Mouse (Mus musculus) forebrain, embryonic 13.5 days (tissue): ENCODE data around the gene Gm9732. TPM values are rescaled to one million over a fixed set of nuclear protein-coding genes. Genes with fewer than 3 reads are reported as not detected.
"Not testable (repeated sequence)": the region's sequence is repeated elsewhere in the genome, so short reads cannot be mapped to it uniquely, and the experiment has no call there.

Experiments used
- ATAC-seq: fragments of 200-750 bp; cut with Nextera tagmentation; 2 replicates; pipeline ENCODE4 v1.8.0; 2017
- H3K27ac ChIP-seq: fragments of 300-500 bp; sonication (generic); 2 replicates; pipeline ENCODE4 v1.5.1; 2015; ENCODE audit warnings: inconsistent platforms, mild to moderate bottlenecking, moderate library complexity
- H3K27me3 ChIP-seq: fragments of 300-500 bp; sonication (generic); 2 replicates; pipeline ENCODE4 v1.6.1; 2015; ENCODE audit warnings: mild to moderate bottlenecking, inconsistent platforms
- H3K36me3 ChIP-seq: fragments of 300-500 bp; sonication (generic); 2 replicates; pipeline ENCODE4 v1.6.1; 2015; ENCODE audit warnings: mild to moderate bottlenecking, inconsistent platforms; ENCODE audit not compliant: poor library complexity, severe bottlenecking
- H3K4me1 ChIP-seq: fragments of 300-500 bp; sonication (generic); 2 replicates; pipeline ENCODE4 v1.6.1; 2015; ENCODE audit warnings: inconsistent platforms
- H3K4me2 ChIP-seq: fragments of 300-500 bp; sonication (generic); 2 replicates; pipeline ENCODE4 v1.6.1; 2015; ENCODE audit warnings: inconsistent platforms, mild to moderate bottlenecking, moderate library complexity
- H3K4me3 ChIP-seq: fragments of 300-500 bp; sonication (generic); 2 replicates; pipeline ENCODE4 v1.5.1; 2015; ENCODE audit warnings: mild to moderate bottlenecking, inconsistent platforms
- H3K9ac ChIP-seq: fragments of 300-500 bp; sonication (generic); 2 replicates; pipeline ENCODE4 v1.6.1; 2015; ENCODE audit warnings: mild to moderate bottlenecking, inconsistent platforms
- H3K9me3 ChIP-seq: fragments of 300-500 bp; sonication (generic); replicated peaks from 2 replicates; pipeline ENCODE4 v1.6.1; 2016; ENCODE audit warnings: inconsistent platforms
- WGBS: fragments of 180-500 bp; shearing (Covaris S2); methylation state at CpG from one replicate; pipeline ENCODE4 v1.1.7; 2015; 5-methylcytosine and 5-hydroxymethylcytosine counted together
- polyA plus RNA-seq: library from polyadenylated mRNA; unstranded; fragments of >200 nt; fragmentation: Nextera tagmentation; extraction: Ambion mirVana; gene quantifications from 2 replicates; pipeline ENCODE4 v1.2.1, GENCODE M21; 2015

The Gm9732 gene
- polyA plus RNA-seq, 1 experiment from 2014 or later, result not detected

- H3K9ac ChIP-seq, ATAC-seq, H3K27ac ChIP-seq, H3K36me3 ChIP-seq, H3K4me3 ChIP-seq, H3K4me2 ChIP-seq, H3K4me1 ChIP-seq, H3K27me3 ChIP-seq, H3K9me3 ChIP-seq: not testable (repeated sequence)
- 68% methylated on average over 2 of the region's 2 CpGs for WGBS
Observed at GRCm38 (mm10) chr14:43277468-43277867, 2.6 kb downstream of the Gm9732 start.

GRCm38 (mm10) chr14:43278146-43278545, 3.3 kb downstream of the Gm9732 start:
- H3K4me3 ChIP-seq, H3K9ac ChIP-seq, H3K4me2 ChIP-seq, ATAC-seq, H3K27me3 ChIP-seq, H3K9me3 ChIP-seq, H3K27ac ChIP-seq, H3K36me3 ChIP-seq, H3K4me1 ChIP-seq: not testable (repeated sequence)
- WGBS, result 79% methylated on average over 4 of the region's 4 CpGs

- not testable (repeated sequence) for H3K9me3 ChIP-seq, H3K9ac ChIP-seq, H3K4me3 ChIP-seq, H3K27ac ChIP-seq, H3K4me2 ChIP-seq, H3K4me1 ChIP-seq, H3K27me3 ChIP-seq, ATAC-seq, H3K36me3 ChIP-seq
- WGBS, result 90% methylated on average over 3 of the region's 3 CpGs
Observed at GRCm38 (mm10) chr14:43278681-43279080, 3.8 kb downstream of the Gm9732 start.

DNA sequence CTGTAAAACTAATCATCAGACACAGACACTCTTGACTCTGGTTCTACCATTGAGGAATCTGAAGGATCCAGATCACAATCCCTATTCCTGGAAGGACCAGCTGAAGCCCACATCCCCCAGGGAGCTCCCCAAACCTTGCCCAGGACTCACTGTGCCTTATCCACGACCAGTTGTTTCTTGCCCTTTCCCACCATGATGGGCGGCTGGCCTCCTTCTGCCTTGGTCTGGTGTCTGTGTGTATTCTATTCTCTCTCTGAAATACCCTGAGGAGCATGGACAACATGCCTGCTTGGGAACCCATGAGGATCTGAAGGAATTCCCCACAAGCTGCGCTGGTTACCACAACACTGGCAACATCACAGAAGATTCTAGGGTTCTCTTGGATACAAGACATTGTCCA, 18.7 kb downstream of the Gm9732 start, which contains the start of gene Gm8127:
Gm8127 (minus strand) TSS at position 330 of the 400 bp plus-strand sequence.
- not testable (repeated sequence) for H3K27me3 ChIP-seq, H3K27ac ChIP-seq, H3K4me1 ChIP-seq, H3K9ac ChIP-seq, ATAC-seq, H3K36me3 ChIP-seq, H3K4me2 ChIP-seq, H3K9me3 ChIP-seq, H3K4me3 ChIP-seq
- WGBS, result 89% methylated on average over 3 of the region's 3 CpGs

GRCm38 (mm10) chr14:43319516-43319915, 44.7 kb downstream of the Gm9732 start:
- H3K4me1 ChIP-seq, H3K36me3 ChIP-seq: not testable (repeated sequence)

DNA sequence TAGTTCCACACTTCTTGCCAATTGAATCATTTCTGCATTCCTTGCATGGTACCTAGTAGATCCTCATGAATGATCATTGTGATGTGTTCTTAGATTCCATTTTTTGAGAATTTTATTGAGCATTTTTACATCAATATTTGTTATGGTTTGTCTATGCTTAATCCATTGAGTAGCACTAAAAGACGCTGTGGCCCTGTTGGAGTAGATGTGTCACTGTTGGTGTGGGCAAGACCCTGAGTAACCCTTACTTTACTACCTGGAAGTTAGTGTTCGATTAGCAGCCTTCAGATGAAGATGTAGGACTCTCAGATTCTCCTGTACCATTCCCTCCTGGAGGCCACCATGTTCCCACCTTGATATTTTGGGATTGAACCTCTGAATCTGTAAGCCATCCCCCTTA, 53.8 kb downstream of the Gm9732 start:
- not testable (repeated sequence) for ATAC-seq, H3K4me3 ChIP-seq, H3K4me2 ChIP-seq, H3K9me3 ChIP-seq, H3K27me3 ChIP-seq, H3K9ac ChIP-seq, H3K4me1 ChIP-seq, H3K36me3 ChIP-seq, H3K27ac ChIP-seq
- 76% methylated on average over 2 of the region's 2 CpGs for WGBS

More at GRCm38 (mm10) chr14:43319516-43319915, 44.7 kb downstream of the Gm9732 start:
- H3K9ac ChIP-seq, H3K9me3 ChIP-seq, H3K27ac ChIP-seq, H3K4me2 ChIP-seq, ATAC-seq, H3K4me3 ChIP-seq, H3K27me3 ChIP-seq: not testable (repeated sequence)

- not testable (repeated sequence) for H3K9me3 ChIP-seq, H3K27ac ChIP-seq, H3K4me1 ChIP-seq, H3K36me3 ChIP-seq, H3K9ac ChIP-seq, ATAC-seq, H3K4me2 ChIP-seq, H3K4me3 ChIP-seq, H3K27me3 ChIP-seq
- WGBS, result 95% methylated on average over 11 of the region's 11 CpGs
Observed at GRCm38 (mm10) chr14:43331362-43331880, 56.6 kb downstream of the Gm9732 start.

GRCm38 (mm10) chr14:43337646-43338045, 62.8 kb downstream of the Gm9732 start:
- not testable (repeated sequence) for H3K27ac ChIP-seq, H3K9me3 ChIP-seq, H3K4me1 ChIP-seq, H3K9ac ChIP-seq, H3K4me2 ChIP-seq, H3K4me3 ChIP-seq, H3K36me3 ChIP-seq, ATAC-seq, H3K27me3 ChIP-seq
- WGBS, result 58% methylated on average over 1 of the region's 1 CpGs

GRCm38 (mm10) chr14:43347711-43348110, 72.9 kb downstream of the Gm9732 start, which contains the start of gene 1700001F09Rik:
Gene 1700001F09Rik, minus strand, starts transcription at chr14:43347811.
- H3K27ac ChIP-seq, H3K36me3 ChIP-seq, ATAC-seq, H3K4me2 ChIP-seq, H3K4me1 ChIP-seq, H3K9ac ChIP-seq, H3K9me3 ChIP-seq, H3K4me3 ChIP-seq, H3K27me3 ChIP-seq: not testable (repeated sequence)

GRCm38 (mm10) chr14:43352944-43353343, 78.1 kb downstream of the Gm9732 start:
- not testable (repeated sequence) for H3K9ac ChIP-seq, H3K4me1 ChIP-seq, ATAC-seq, H3K4me2 ChIP-seq, H3K27me3 ChIP-seq, H3K36me3 ChIP-seq, H3K27ac ChIP-seq, H3K4me3 ChIP-seq, H3K9me3 ChIP-seq
- 98% methylated on average over 2 of the region's 2 CpGs for WGBS

Other genes with a start within 250 kb of the Gm9732 start
- not detected in 2 replicates for gene Gm8094, start 198.4 kb upstream of the Gm9732 start, polyA plus RNA-seq
- not detected in 2 replicates for gene Gm8104, start 174.4 kb upstream of the Gm9732 start, polyA plus RNA-seq
- not detected in 2 replicates for gene Gm7233, start 95.2 kb upstream of the Gm9732 start, polyA plus RNA-seq
- not detected in 2 replicates for gene Gm8122, start 39.7 kb upstream of the Gm9732 start, polyA plus RNA-seq
- not detected in 2 replicates for gene Gm8126, start 16.4 kb upstream of the Gm9732 start, polyA plus RNA-seq
- not detected in 2 replicates for gene Gm8127, start 18.8 kb downstream of the Gm9732 start, polyA plus RNA-seq
- not detected in 2 replicates for gene 1700001F09Rik, start 72.8 kb downstream of the Gm9732 start, polyA plus RNA-seq
- not detected in 2 replicates for gene Gm8138, start 141.3 kb downstream of the Gm9732 start, polyA plus RNA-seq